Mouse (Mus musculus): ENCODE results near the gene Napepld. TPM values are rescaled to one million over a fixed set of nuclear protein-coding genes. Genes with fewer than 3 reads are reported as not detected.

Gene Napepld
- 5.7 TPM for polyA plus RNA-seq (2014; fragmentation: Illumina TruSeq; extraction: RNeasy Lipid Tissue Mini Kit (QIAGEN cat#74804); ENCODE audit: low replicate concordance)

GRCm38 (mm10) chr5:21701351-21702008 lies at the start of gene Napepld:
Napepld (minus strand) TSS chr5:21701396.

DNA sequence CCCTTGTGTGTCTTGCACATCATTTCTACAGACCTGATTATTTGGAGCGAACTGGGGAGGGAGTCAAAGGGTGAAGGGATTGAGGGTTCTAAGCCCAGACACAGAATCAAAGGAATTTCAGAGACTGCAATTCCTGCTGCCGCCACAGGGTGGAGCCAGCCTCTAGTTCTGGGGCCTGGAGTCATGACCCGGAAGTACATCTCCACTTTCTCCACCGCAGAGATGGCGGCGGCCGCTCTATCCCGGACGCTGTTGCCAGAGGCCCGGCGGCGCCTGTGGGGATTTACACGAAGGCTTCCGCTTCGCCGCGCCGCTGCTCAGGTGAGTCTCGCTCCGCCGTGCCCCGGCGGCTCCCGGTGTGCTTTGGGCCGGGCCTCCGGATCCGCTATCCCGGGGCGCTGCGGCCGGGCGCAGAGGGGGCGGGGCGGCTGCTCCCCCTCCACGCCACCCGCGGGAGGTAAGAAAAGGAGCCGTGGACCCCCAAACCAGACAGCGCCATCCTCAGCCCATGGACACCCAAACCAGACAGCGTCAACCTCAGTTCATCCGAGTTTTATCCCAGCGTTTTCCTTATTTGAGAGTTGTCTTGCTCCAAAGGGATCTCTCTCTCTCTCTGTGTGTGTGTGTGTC lies 35.9 kb upstream of the Napepld start, which contains the start of gene Pmpcb:
TSS of gene Pmpcb (plus strand) at position 186 of the 630 bp plus-strand sequence.

GRCm38 (mm10) chr5:21645439-21646132 lies 55.6 kb downstream of the Napepld start, which contains the start of the genes Fbxl13 and Armc10:
Fbxl13 (minus strand) TSS chr5:21645634.
Armc10 (plus strand) TSS chr5:21645813.

Other genes with a start within 250 kb of the Napepld start
- 1.2 TPM for gene Lrrc17, start 157.8 kb downstream of the Napepld start, polyA plus RNA-seq (2014; fragmentation: Illumina TruSeq; extraction: RNeasy Lipid Tissue Mini Kit (QIAGEN cat#74804); ENCODE audit: low replicate concordance)
- 0.37 TPM for gene Fbxl13, start 55.8 kb downstream of the Napepld start, polyA plus RNA-seq (2014; fragmentation: Illumina TruSeq; extraction: RNeasy Lipid Tissue Mini Kit (QIAGEN cat#74804); ENCODE audit: low replicate concordance)
- 38.4 TPM for gene Armc10, start 55.6 kb downstream of the Napepld start, polyA plus RNA-seq (2014; fragmentation: Illumina TruSeq; extraction: RNeasy Lipid Tissue Mini Kit (QIAGEN cat#74804); ENCODE audit: low replicate concordance)
- gene Pmpcb, start 35.7 kb upstream of the Napepld start, polyA plus RNA-seq (2014; fragmentation: Illumina TruSeq; extraction: RNeasy Lipid Tissue Mini Kit (QIAGEN cat#74804); ENCODE audit: low replicate concordance): 447 TPM
- 74.0 TPM for gene Dnajc2, start 83.9 kb upstream of the Napepld start, polyA plus RNA-seq (2014; fragmentation: Illumina TruSeq; extraction: RNeasy Lipid Tissue Mini Kit (QIAGEN cat#74804); ENCODE audit: low replicate concordance)
- 40.9 TPM for gene Psmc2, start 83.9 kb upstream of the Napepld start, polyA plus RNA-seq (2014; fragmentation: Illumina TruSeq; extraction: RNeasy Lipid Tissue Mini Kit (QIAGEN cat#74804); ENCODE audit: low replicate concordance)
- not detected for gene Slc26a5, start 164.2 kb upstream of the Napepld start, polyA plus RNA-seq (2014; fragmentation: Illumina TruSeq; extraction: RNeasy Lipid Tissue Mini Kit (QIAGEN cat#74804); ENCODE audit: low replicate concordance)

Measured in small intestine, adult 10 weeks (tissue).